Mouse (Mus musculus): ENCODE data around the gene Rag1. TPM values are rescaled to one million over a fixed set of nuclear protein-coding genes. Genes with fewer than 3 reads are reported as not detected.

Rag1 gene
- total RNA-seq, 2 experiments from 2014 or later = 0.08 to 0.14 TPM

DNA sequence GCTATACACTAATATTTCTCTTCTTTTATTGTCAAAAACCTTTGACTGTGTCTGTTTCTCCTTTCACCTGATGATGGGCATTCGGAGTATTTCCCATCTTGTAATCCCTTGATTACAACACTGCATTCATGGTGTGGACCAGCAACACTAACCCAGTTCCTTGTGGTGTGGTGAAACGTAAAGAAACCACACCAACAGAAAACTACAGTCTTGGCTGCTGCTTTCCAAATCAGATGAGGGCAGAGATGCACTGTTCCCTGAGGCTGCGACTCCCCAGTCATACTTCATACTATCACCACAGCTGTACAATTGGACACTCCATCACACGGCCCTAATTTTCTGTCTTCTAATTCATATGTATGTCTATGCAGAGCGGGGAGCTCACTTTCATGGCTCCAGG lies 54.6 kb downstream of the Rag1 start:
- DNase-seq = no peak
- intact Hi-C loops (cut with DNase I) = loop anchor here (5.0 kb wide), 1 partner anchor 58 kb away; no protein-coding TSS in a partner anchor

GRCm38 (mm10) chr2:101592886-101593285 lies 56.4 kb downstream of the Rag1 start:
- DNase-seq = no peak
- intact Hi-C loops (cut with DNase I) = no loop called here

- intact Hi-C loops (cut with DNase I) = no loop called here
- DNase-seq = no peak
Measured at GRCm38 (mm10) chr2:101592023-101592841, 57.1 kb downstream of the Rag1 start.

GRCm38 (mm10) chr2:101591356-101591755 lies 57.9 kb downstream of the Rag1 start:
- intact Hi-C loops (cut with DNase I) = no loop called here

More at GRCm38 (mm10) chr2:101591356-101591755, 57.9 kb downstream of the Rag1 start:
- no peak for DNase-seq

Other genes starting within 250 kb of the Rag1 start
- gene Rag2, start 24.8 kb downstream of the Rag1 start, total RNA-seq (2021) = not detected
- 100 to 1,000 TPM in 1 of 2 experiments, 10 to 100 TPM in 1; 98.5 to 101 TPM for gene B230118H07Rik, start within 50 bp of the Rag1 start, total RNA-seq (2021)
- 10 to 100 TPM in 1 of 2 experiments, 1 to 10 TPM in 1; 9.0 to 10.3 TPM for gene Traf6, start 28.9 kb upstream of the Rag1 start, total RNA-seq (2021)
- 1 to 10 TPM; 1.3 to 1.7 TPM for gene Prr5l, start 233.5 kb upstream of the Rag1 start, total RNA-seq (2021)
- 10 to 100 TPM; 29.1 to 30.2 TPM for gene Commd9, start 236.7 kb upstream of the Rag1 start, total RNA-seq (2021)